In the genomic region with DNA sequence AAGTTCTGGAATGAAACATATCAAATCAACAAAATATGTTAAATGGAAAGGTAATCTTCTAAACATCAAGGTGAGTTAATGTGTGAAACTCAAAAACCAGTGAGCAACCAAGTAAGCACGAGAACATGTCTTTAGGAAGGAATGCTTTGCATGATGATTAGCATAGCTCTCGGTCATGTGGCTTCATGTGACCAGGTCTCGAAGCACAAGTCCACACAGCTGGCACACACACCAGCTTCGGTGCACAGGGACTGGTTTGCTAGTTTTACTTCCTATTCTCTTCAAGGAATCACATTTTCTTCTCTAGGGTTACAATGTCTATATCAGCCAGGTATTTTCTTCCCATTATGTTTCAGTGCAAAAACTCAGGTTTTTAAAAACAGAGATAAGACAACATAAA, we compare ENCODE assay signal across 19 mouse cellular contexts.
A peak's percentile ranks its signal among the peaks of the same experiment; 100 is the strongest.
DNase-seq lines count a peak whose midpoint lies in the region; TF ChIP-seq lines count a peak whose summit lies in the region.
"Had no signal": no experiment of that assay in that cellular context is flagged by ENCODE, and none has a peak within 500 bp of the region (broad histone marks: within the 10 kb centered on the region; RNA-seq: fewer than 3 reads in every experiment).

No protein-coding gene starts in this region.

- no peak overlapping the region for H3K4me3 ChIP-seq in CH12.LX (replicated peaks in 1 of 3; ENCODE audit: low read depth in 2 of 3, low read length in 2 of 3, poor library complexity in 1 of 3)

- no peak for TF ChIP-seq POLR2A in CH12.LX (IDR thresholded peaks at IDR 0.05; ENCODE audit: low read depth, low read length)

- dilution Hi-C loops in CH12.LX (cut with MboI; ENCODE audit: extremely low pct_ligation_motif_present, extremely low pct_unique_long_range_greater_than_20kb, low sequenced_read_pairs), result no loop called here

- peak; percentile 38; the same call in 1 of the 2 replicates for TF ChIP-seq EP300 in CH12.LX (IDR thresholded peaks at IDR 0.05; ENCODE audit: low read length)

- H3K4me2 ChIP-seq in CH12.LX (ENCODE audit: insufficient read depth, low read depth, poor library complexity, severe bottlenecking), result no peak overlapping the region

- no peaks in the 10 kb centered on the region for H3K36me3 ChIP-seq in CH12.LX (replicated peaks in 1 of 2; ENCODE audit: control insufficient read depth in 1 of 2, insufficient read depth in 1 of 2, low read length in 1 of 2)
- H3K36me3 ChIP-seq: G1E had no signal

- DNase-seq in A20 (ENCODE audit: low read depth, low spot score) (peak; percentile 1), CH12.LX (ENCODE audit: extremely low read depth) (peak; percentile 65)
- DNase-seq in T-cell, adult 2 months (ENCODE audit: low spot score), result no peak
- no peak for DNase-seq in lung, postnatal 36 days
- DNase-seq: adrenal gland, adult 2 months; adrenal gland, adult 8-10 months; adrenal gland, postnatal 10 days; adrenal gland, postnatal 14 days; adrenal gland, postnatal 25 days; adrenal gland, postnatal 36 days; B cell, adult 2 months; cerebellum, adult 11 months; cerebellum, adult 11-12 months; cerebellum, adult 18-20 months; cerebellum, adult 2 months; cerebellum, adult 8-10 months; cerebellum, adult 9-10 months had no signal

- H3K79me2 ChIP-seq in CH12.LX (replicated peaks; ENCODE audit: control insufficient read depth, extremely low read depth, insufficient read depth, poor library complexity, severe bottlenecking), result no peaks in the 10 kb centered on the region

- peaks cover 0 to 7% of the 10 kb centered on the region in 2 experiments; a peak in 1 of 4 replicates for H3K4me1 ChIP-seq in CH12.LX (ENCODE audit: control insufficient read depth in 1 of 2, insufficient read depth in 2 of 2)

- in situ Hi-C loops in CH12.LX (cut with MboI; ENCODE audit: low pct_ligation_motif_present, low pct_unique_long_range_greater_than_20kb, low sequenced_read_pairs), result no loop called here

- H3K27me3 ChIP-seq in CH12.LX (replicated peaks), result no peaks in the 10 kb centered on the region
- H3K27me3 ChIP-seq: Patski had no signal

- no peak for TF ChIP-seq RAD21 in CH12.LX (IDR thresholded peaks at IDR 0.05; ENCODE audit: low read depth, low read length)

- H3K9me3 ChIP-seq in CH12.LX (replicated peaks; ENCODE audit: low read length), result no peaks in the 10 kb centered on the region
- H3K9me3 ChIP-seq: G1E had no signal

- no peak overlapping the region for H3K27ac ChIP-seq in CH12.LX (ENCODE audit: insufficient read depth, low read depth)

- no peak for TF ChIP-seq CTCF in CH12.LX (conservative IDR thresholded peaks at IDR 0.05 in 1 of 2, IDR thresholded peaks at IDR 0.05 in 1 of 2; ENCODE audit: low read depth in 2 of 2, low read length in 2 of 2)

- no peak overlapping the region for H3K9ac ChIP-seq in CH12.LX (ENCODE audit: insufficient read depth, low read depth)

TF ChIP-seq in CH12.LX, 34 proteins besides CTCF, POLR2A, EP300 and RAD21:
- TF ChIP-seq ZKSCAN1 (IDR thresholded peaks at IDR 0.05; ENCODE audit: borderline replicate concordance, low read depth, low read length) (no peak), USF1 (IDR thresholded peaks at IDR 0.05; ENCODE audit: low read depth, low read length) (peak; percentile 3; the same call in 1 of the 2 replicates), USF2 (conservative IDR thresholded peaks at IDR 0.05; ENCODE audit: low read depth, low read length) (no peak), UBTF (IDR thresholded peaks at IDR 0.05; ENCODE audit: low read depth, low read length) (no peak), BHLHE40 (IDR thresholded peaks at IDR 0.05; ENCODE audit: low read depth, low read length) (peak; percentile 85), MEF2A (IDR thresholded peaks at IDR 0.05; ENCODE audit: borderline replicate concordance, low read depth, low read length) (no peak), ETS1 (conservative IDR thresholded peaks at IDR 0.05; ENCODE audit: low read depth, low read length) (peak; percentile 27; the same call in 1 of the 2 replicates), HCFC1 (IDR thresholded peaks at IDR 0.05; ENCODE audit: low read depth, low read length) (no peak), PAX5 (IDR thresholded peaks at IDR 0.05; ENCODE audit: low read length) (no peak), MYC (IDR thresholded peaks at IDR 0.05; ENCODE audit: low read depth, low read length) (no peak), MAX (IDR thresholded peaks at IDR 0.05; ENCODE audit: low read length) (peak; percentile 78; the same call in 1 of the 2 replicates), NRF1 (IDR thresholded peaks at IDR 0.05; ENCODE audit: low read depth, low read length) (no peak), ELF1 (IDR thresholded peaks at IDR 0.05; ENCODE audit: low read depth, low read length) (no peak), GABPA (IDR thresholded peaks at IDR 0.05; ENCODE audit: insufficient replicate concordance, low read depth, low read length) (no peak), RCOR1 (conservative IDR thresholded peaks at IDR 0.05; ENCODE audit: low read depth, low read length) (no peak)
TF ChIP-seq in CH12.LX: peak in this region for 4.

Comparison
In these comparisons a context has a peak if more than half of its experiments do, and no peak if none do; other contexts are left out.
1. DNase-seq: peak in A20 (single experiment) and CH12.LX (single experiment); none in T-cell, adult 2 months (single experiment) and lung, postnatal 36 days (single experiment).